Mouse (Mus musculus): ENCODE data around the gene Ccdc172. TPM values are rescaled to one million over a fixed set of nuclear protein-coding genes. Genes with fewer than 3 reads are reported as not detected.

Gene Ccdc172
- polyA plus RNA-seq, 1 experiment = not detected

DNA sequence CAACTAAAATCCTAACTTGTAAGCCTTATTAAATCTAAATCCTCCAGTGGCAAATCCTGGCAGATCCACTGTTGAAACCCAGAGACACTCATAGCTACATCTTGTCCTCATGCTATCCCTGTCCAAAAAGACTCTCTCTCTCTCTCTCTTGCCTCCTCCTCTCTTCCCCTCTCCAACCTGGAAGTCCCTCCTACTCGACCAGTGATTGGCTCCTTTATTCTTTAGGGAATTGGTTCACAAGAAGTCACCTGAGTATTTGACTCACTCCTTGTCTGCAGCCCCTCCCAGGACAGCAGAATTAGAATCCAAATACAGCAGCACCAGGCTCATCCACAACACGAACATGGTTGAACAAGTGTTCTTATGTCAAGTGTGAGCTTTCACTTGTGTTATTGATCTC is 74.3 kb downstream of the Ccdc172 start:
- no peak for DNase-seq
- Histone ChIP-seq H3K4me3 (ENCODE audit: control insufficient read depth, insufficient read depth, low read length) (no peak overlapping the region), H3K27me3 (ENCODE audit: control insufficient read depth, insufficient read depth, low read length) (no peaks in the 10 kb centered on the region), H3K4me1 (replicated peaks; ENCODE audit: control insufficient read depth, insufficient read depth, low read length) (no peaks in the 10 kb centered on the region), H3K27ac (ENCODE audit: control insufficient read depth, insufficient read depth, low read length) (no peak overlapping the region), H3K36me3 (ENCODE audit: control insufficient read depth, insufficient read depth, low read length) (no peaks in the 10 kb centered on the region)
- 78% methylated on average over 2 of the region's 2 CpGs for WGBS
- TF ChIP-seq POLR2A (IDR thresholded peaks at IDR 0.05; ENCODE audit: control insufficient read depth, extremely low read depth, insufficient read depth, low read length, poor library complexity) = no peak
- TF ChIP-seq CTCF (IDR thresholded peaks at IDR 0.05; ENCODE audit: borderline replicate concordance, control insufficient read depth, extremely low read depth, insufficient read depth, low read length, poor library complexity) = no peak

GRCm38 (mm10) chr19:58590251-58590936 is 78.6 kb downstream of the Ccdc172 start:
- H3K27me3 ChIP-seq (ENCODE audit: control insufficient read depth, insufficient read depth, low read length) = no peaks in the 10 kb centered on the region
- DNase-seq = no peak

DNA sequence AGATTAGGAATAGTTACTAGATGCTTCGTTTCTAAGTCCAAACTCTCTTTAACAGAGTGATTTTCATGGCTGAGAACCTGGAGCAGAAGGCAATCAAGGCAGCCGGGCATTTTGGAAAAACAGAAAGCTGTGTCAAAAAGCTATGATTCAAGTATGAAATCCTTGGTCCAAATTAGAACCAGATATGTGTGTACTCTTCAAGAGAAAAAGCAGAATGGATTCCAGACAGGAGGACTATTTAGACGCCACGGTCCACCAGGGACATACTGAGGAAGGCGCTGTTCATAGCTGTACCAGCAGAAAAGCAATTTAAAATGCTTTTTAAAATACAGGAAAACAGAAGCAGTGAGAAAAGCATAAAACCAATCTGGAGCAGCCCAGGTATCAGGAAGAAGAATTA is 88.6 kb downstream of the Ccdc172 start:
- DNase-seq = no peak
- 89% methylated on average over 5 of the region's 5 CpGs for WGBS
- Histone ChIP-seq H3K4me3 (ENCODE audit: control insufficient read depth, insufficient read depth, low read length) (no peak overlapping the region), H3K36me3 (ENCODE audit: control insufficient read depth, insufficient read depth, low read length) (no peaks in the 10 kb centered on the region), H3K27me3 (ENCODE audit: control insufficient read depth, insufficient read depth, low read length) (no peaks in the 10 kb centered on the region), H3K27ac (ENCODE audit: control insufficient read depth, insufficient read depth, low read length) (no peak overlapping the region), H3K4me1 (replicated peaks; ENCODE audit: control insufficient read depth, insufficient read depth, low read length) (no peaks in the 10 kb centered on the region)
- TF ChIP-seq POLR2A (IDR thresholded peaks at IDR 0.05; ENCODE audit: control insufficient read depth, extremely low read depth, insufficient read depth, low read length, poor library complexity) (no peak), CTCF (IDR thresholded peaks at IDR 0.05; ENCODE audit: borderline replicate concordance, control insufficient read depth, extremely low read depth, insufficient read depth, low read length, poor library complexity) (no peak)

More at GRCm38 (mm10) chr19:58590251-58590936, 78.6 kb downstream of the Ccdc172 start:
- Histone ChIP-seq H3K4me1 (replicated peaks; ENCODE audit: control insufficient read depth, insufficient read depth, low read length) (no peaks in the 10 kb centered on the region), H3K36me3 (ENCODE audit: control insufficient read depth, insufficient read depth, low read length) (no peaks in the 10 kb centered on the region), H3K4me3 (ENCODE audit: control insufficient read depth, insufficient read depth, low read length) (no peak overlapping the region), H3K27ac (ENCODE audit: control insufficient read depth, insufficient read depth, low read length) (no peak overlapping the region)
- TF ChIP-seq CTCF (IDR thresholded peaks at IDR 0.05; ENCODE audit: borderline replicate concordance, control insufficient read depth, extremely low read depth, insufficient read depth, low read length, poor library complexity) = no peak
- TF ChIP-seq POLR2A (IDR thresholded peaks at IDR 0.05; ENCODE audit: control insufficient read depth, extremely low read depth, insufficient read depth, low read length, poor library complexity) = no peak
- 88% methylated on average over 6 of the region's 6 CpGs for WGBS

Other genes with a start within 250 kb of the Ccdc172 start
- 6.1 and 7.0 TPM in 2 replicates for gene Gfra1, start 56.1 kb upstream of the Ccdc172 start, polyA plus RNA-seq (2012; rRNA removed)
- 0.08 and 0.17 TPM in 2 replicates for gene Pnlip, start 140.5 kb downstream of the Ccdc172 start, polyA plus RNA-seq (2012; rRNA removed)
- gene Pnliprp1, start 216.9 kb downstream of the Ccdc172 start, polyA plus RNA-seq (2012; rRNA removed) = 0.44 TPM in 1 of 2 replicates, not detected in the other
- gene Pnliprp2, start 247.7 kb downstream of the Ccdc172 start, polyA plus RNA-seq (2012; rRNA removed) = not detected in 2 replicates

Measured in thymus, adult 2 months (tissue).